Mouse (Mus musculus): ENCODE measurements around the gene Paip2b. TPM values are rescaled to one million over a fixed set of nuclear protein-coding genes. Genes with fewer than 3 reads are reported as not detected.

Gene Paip2b
- total and polyA plus RNA-seq, 3 experiments = 18.4 to 21.0 TPM; not detected in 1

- no peaks in the 10 kb centered on the region for H3K4me1 ChIP-seq (ENCODE audit: control insufficient read depth in 1 of 2, insufficient read depth in 2 of 2, low read length in 2 of 2)
- no peaks in the 10 kb centered on the region; a peak in 2 of 4 replicates for H3K27me3 ChIP-seq (ENCODE audit: control insufficient read depth in 1 of 2, insufficient read depth in 2 of 2, low read length in 2 of 2)
- no peaks in the 10 kb centered on the region for H3K79me2 ChIP-seq (ENCODE audit: control insufficient read depth, insufficient read depth, low read length, poor library complexity)
- H3K9me3 ChIP-seq (replicated peaks; ENCODE audit: insufficient read depth, low read length) = no peaks in the 10 kb centered on the region
- TF ChIP-seq MYB (IDR thresholded peaks at IDR 0.05; ENCODE audit: low read depth, low read length) (no peak), POLR2A (IDR thresholded peaks at IDR 0.05; ENCODE audit: control insufficient read depth in 1 of 2, insufficient read depth in 1 of 2, low read depth in 1 of 2, low read length in 2 of 2, poor library complexity in 1 of 2) (no peak), MAFK (IDR thresholded peaks at IDR 0.05; ENCODE audit: borderline replicate concordance, low read depth, low read length) (no peak), CHD2 (IDR thresholded peaks at IDR 0.05; ENCODE audit: low read length) (no peak), SIN3A (IDR thresholded peaks at IDR 0.05; ENCODE audit: low read length) (no peak), ZKSCAN1 (IDR thresholded peaks at IDR 0.05; ENCODE audit: low read depth, low read length) (no peak), SMC3 (IDR thresholded peaks at IDR 0.05; ENCODE audit: low read depth, low read length) (no peak), ETS1 (IDR thresholded peaks at IDR 0.05; ENCODE audit: low read depth, low read length) (no peak), MYC (IDR thresholded peaks at IDR 0.05; ENCODE audit: low read depth, low read length) (no peak), USF1 (IDR thresholded peaks at IDR 0.05; ENCODE audit: low read depth, low read length) (no peak), ZMIZ1 (IDR thresholded peaks at IDR 0.05; ENCODE audit: low read depth, low read length) (no peak), ZNF384 (IDR thresholded peaks at IDR 0.05; ENCODE audit: low read depth, low read length) (no peak)
- H3K4me3 ChIP-seq (ENCODE audit: control insufficient read depth in 1 of 2, insufficient read depth in 1 of 2, low read depth in 2 of 2, low read length in 2 of 2) = no peak overlapping the region
- H3K36me3 ChIP-seq (ENCODE audit: control insufficient read depth in 1 of 2, insufficient read depth in 2 of 2, low read length in 2 of 2) = no peaks in the 10 kb centered on the region
- no peak overlapping the region for H3K9ac ChIP-seq (ENCODE audit: control insufficient read depth, low read depth, low read length, poor library complexity, severe bottlenecking)
- DNase-seq (ENCODE audit: low read depth, low spot score) = no peak
- H3K27ac ChIP-seq (ENCODE audit: control insufficient read depth, low read depth, low read length) = no peak overlapping the region
Measured at GRCm38 (mm10) chr6:83840086-83840485, 8.5 kb upstream of the Paip2b start.

GRCm38 (mm10) chr6:83838046-83838445 is 6.5 kb upstream of the Paip2b start:
- H3K4me1 ChIP-seq (ENCODE audit: control insufficient read depth in 1 of 2, insufficient read depth in 2 of 2, low read length in 2 of 2) = no peaks in the 10 kb centered on the region
- no peak overlapping the region for H3K4me3 ChIP-seq (ENCODE audit: control insufficient read depth in 1 of 2, insufficient read depth in 1 of 2, low read depth in 2 of 2, low read length in 2 of 2)
- no peaks in the 10 kb centered on the region; a peak in 2 of 4 replicates for H3K27me3 ChIP-seq (ENCODE audit: control insufficient read depth in 1 of 2, insufficient read depth in 2 of 2, low read length in 2 of 2)
- H3K27ac ChIP-seq (ENCODE audit: control insufficient read depth, low read depth, low read length) = no peak overlapping the region
- TF ChIP-seq POLR2AphosphoS5 (IDR thresholded peaks at IDR 0.05; ENCODE audit: borderline replicate concordance, low read depth, low read length) = no peak
- TF ChIP-seq POLR2AphosphoS2 (IDR thresholded peaks at IDR 0.05; ENCODE audit: low read length) = no peak
- no peak for TF ChIP-seq EP300 (IDR thresholded peaks at IDR 0.05; ENCODE audit: low read depth in 1 of 2, low read length in 2 of 2)
- no peak for TF ChIP-seq MAFK (IDR thresholded peaks at IDR 0.05; ENCODE audit: borderline replicate concordance, low read depth, low read length)
- TF ChIP-seq ZMIZ1 (IDR thresholded peaks at IDR 0.05; ENCODE audit: low read depth, low read length) = no peak
- no peak for TF ChIP-seq CHD2 (IDR thresholded peaks at IDR 0.05; ENCODE audit: low read length)
- TF ChIP-seq ZC3H11A (IDR thresholded peaks at IDR 0.05; ENCODE audit: low read depth, low read length) = no peak
- TF ChIP-seq TBP (IDR thresholded peaks at IDR 0.05; ENCODE audit: low read depth, low read length) = no peak
- no peak for TF ChIP-seq CHD1 (IDR thresholded peaks at IDR 0.05; ENCODE audit: low read depth, low read length)
- no peak overlapping the region for H3K9ac ChIP-seq (ENCODE audit: control insufficient read depth, low read depth, low read length, poor library complexity, severe bottlenecking)
- H3K36me3 ChIP-seq (ENCODE audit: control insufficient read depth in 1 of 2, insufficient read depth in 2 of 2, low read length in 2 of 2) = no peaks in the 10 kb centered on the region
- H3K9me3 ChIP-seq (replicated peaks; ENCODE audit: insufficient read depth, low read length) = no peaks in the 10 kb centered on the region
- no peak for DNase-seq (ENCODE audit: low read depth, low spot score)
- no peaks in the 10 kb centered on the region for H3K79me2 ChIP-seq (ENCODE audit: control insufficient read depth, insufficient read depth, low read length, poor library complexity)

Data from MEL (cell line).